Comparison of ENCODE assay signal across 13 mouse cellular contexts in the genomic region with DNA sequence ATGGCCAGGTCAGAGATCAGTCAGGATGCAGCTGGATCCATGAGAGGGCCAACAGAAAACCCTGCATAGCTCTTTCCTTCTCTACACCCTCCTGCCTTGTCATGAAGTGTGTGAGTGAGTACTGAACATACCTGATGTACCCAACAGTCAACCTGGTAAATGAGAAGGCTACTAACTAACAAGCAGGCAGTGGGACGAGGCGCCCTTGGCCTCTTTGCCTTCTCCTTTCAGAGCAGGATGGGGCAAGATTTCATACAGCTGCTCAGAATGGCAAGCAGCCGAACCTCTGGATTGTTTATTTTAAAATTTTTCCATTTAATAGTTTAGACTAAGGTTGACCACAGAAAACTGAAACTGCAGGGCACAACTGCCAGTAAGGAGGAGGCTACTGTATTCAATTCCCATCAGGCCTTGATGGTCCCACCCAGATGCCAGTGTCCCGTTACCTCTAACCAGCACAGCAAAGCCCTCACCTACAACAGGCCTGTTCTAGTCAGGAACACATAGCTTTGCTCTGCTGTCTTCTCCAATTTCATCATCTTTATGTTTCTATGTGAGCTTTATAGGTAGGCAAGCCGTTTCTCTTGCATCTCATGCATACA.
A peak's percentile ranks its signal among the peaks of the same experiment; 100 is the strongest.
DNase-seq lines count a peak whose midpoint lies in the region; ATAC-seq and TF ChIP-seq lines count a peak whose summit lies in the region.
"Had no signal": no experiment of that assay in that cellular context is flagged by ENCODE, and none has a peak within 500 bp of the region (broad histone marks: within the 10 kb centered on the region; RNA-seq: fewer than 3 reads in every experiment).

No protein-coding gene starts in this region.

- H3K27me3 ChIP-seq in hindbrain, embryonic 15.5 days: no peaks in the 10 kb centered on the region
- H3K27me3 ChIP-seq in hindbrain, embryonic 11.5 days (ENCODE audit: control insufficient read depth, insufficient read depth, low read length): no peaks in the 10 kb centered on the region
- H3K27me3 ChIP-seq in C2C12 (ENCODE audit: control insufficient read depth, insufficient read depth, insufficient read length): no peaks in the 10 kb centered on the region
- no peaks in the 10 kb centered on the region for H3K27me3 ChIP-seq in embryonic facial prominence, embryonic 15.5 days

- intact Hi-C loops in heart, postnatal 14 days (cut with DNase I): no loop called here

- no peaks in the 10 kb centered on the region for H3K79me2 ChIP-seq in C2C12 (ENCODE audit: control insufficient read depth, insufficient read depth)

- 0 out of 2 replicates have a peak overlapping the region, but pooled peaks have one; percentile 46 for H3K27ac ChIP-seq in hindbrain, embryonic 15.5 days (replicated peaks)
- no peak overlapping the region for H3K27ac ChIP-seq in hindbrain, embryonic 11.5 days (ENCODE audit: low read depth, low read length)
- peak overlapping the region; percentile 56; the same call in 1 of the 2 replicates for H3K27ac ChIP-seq in embryonic facial prominence, embryonic 15.5 days (replicated peaks)
- H3K27ac ChIP-seq: kidney, postnatal 0 days; liver, embryonic 14.5 days had no signal

- DNase-seq in hindbrain, embryonic 11.5 days (ENCODE audit: low spot score): no peak
- DNase-seq in lung, postnatal 25 days (ENCODE audit: low spot score): peak; percentile 33
- DNase-seq in embryo, embryonic 10 days (ENCODE audit: low spot score): no peak
- no peak for DNase-seq in ovary, postnatal 10 days (ENCODE audit: low spot score)
- DNase-seq in heart, postnatal 14 days: no peak
- DNase-seq: adrenal gland, postnatal 14 days; cerebellum, adult 11 months; gastrocnemius, postnatal 25 days had no signal

- H3K79me3 ChIP-seq in C2C12 (ENCODE audit: low read depth): no peaks in the 10 kb centered on the region

- H3K9ac ChIP-seq in hindbrain, embryonic 15.5 days: no peak overlapping the region
- H3K9ac ChIP-seq in hindbrain, embryonic 11.5 days (ENCODE audit: low read depth, low read length): no peak overlapping the region
- H3K9ac ChIP-seq in embryonic facial prominence, embryonic 15.5 days: no peak overlapping the region
- H3K9ac ChIP-seq: liver, embryonic 14.5 days had no signal

- WGBS in hindbrain, embryonic 15.5 days: 90% methylated on average over 5 of the region's 5 CpGs
- 94% methylated on average over 5 of the region's 5 CpGs for WGBS in hindbrain, embryonic 11.5 days
- 69% methylated on average over 5 of the region's 5 CpGs for WGBS in embryonic facial prominence, embryonic 15.5 days

- H3K36me3 ChIP-seq in hindbrain, embryonic 15.5 days: peaks cover 26% of the 10 kb centered on the region
- H3K36me3 ChIP-seq in hindbrain, embryonic 11.5 days (ENCODE audit: control insufficient read depth, insufficient read depth, low read length): 0 out of 2 replicates have a peak, but pooled peaks cover 3% of the 10 kb centered on the region
- peaks cover 2% of the 10 kb centered on the region for H3K36me3 ChIP-seq in C2C12 (ENCODE audit: control insufficient read depth, insufficient read depth)
- H3K36me3 ChIP-seq in embryonic facial prominence, embryonic 15.5 days: peaks cover 21% of the 10 kb centered on the region

- TF ChIP-seq CTCF in C2C12 (IDR thresholded peaks at IDR 0.05; ENCODE audit: control insufficient read depth, insufficient read depth, insufficient read length): no peak

- no peaks in the 10 kb centered on the region for H3K9me3 ChIP-seq in hindbrain, embryonic 15.5 days
- no peaks in the 10 kb centered on the region for H3K9me3 ChIP-seq in hindbrain, embryonic 11.5 days (ENCODE audit: control insufficient read depth, low read length)
- H3K9me3 ChIP-seq in embryonic facial prominence, embryonic 15.5 days (replicated peaks): no peaks in the 10 kb centered on the region

- peaks cover 14% of the 10 kb centered on the region for H3K4me1 ChIP-seq in hindbrain, embryonic 15.5 days (replicated peaks)
- H3K4me1 ChIP-seq in hindbrain, embryonic 11.5 days (replicated peaks; ENCODE audit: control insufficient read depth, insufficient read depth, low read length): no peaks in the 10 kb centered on the region
- H3K4me1 ChIP-seq in embryonic facial prominence, embryonic 15.5 days: peaks cover 12% of the 10 kb centered on the region; the same call in 1 of the 2 replicates

- H3K4me2 ChIP-seq in hindbrain, embryonic 15.5 days: no peak overlapping the region
- no peak overlapping the region for H3K4me2 ChIP-seq in hindbrain, embryonic 11.5 days (replicated peaks; ENCODE audit: low read depth, low read length)
- no peak overlapping the region for H3K4me2 ChIP-seq in embryonic facial prominence, embryonic 15.5 days (replicated peaks)

- H3ac ChIP-seq in C2C12 (ENCODE audit: control insufficient read depth, insufficient read length, low read depth): no peak overlapping the region

- no peak overlapping the region for H3K4me3 ChIP-seq in hindbrain, embryonic 15.5 days
- no peak overlapping the region for H3K4me3 ChIP-seq in hindbrain, embryonic 11.5 days (ENCODE audit: low read depth, low read length)
- H3K4me3 ChIP-seq in C2C12 (ENCODE audit: insufficient read depth, poor library complexity, severe bottlenecking): no peak overlapping the region
- no peak overlapping the region for H3K4me3 ChIP-seq in embryonic facial prominence, embryonic 15.5 days (replicated peaks)

- ATAC-seq in hindbrain, embryonic 15.5 days (ENCODE audit: low FRiP score, low read depth): no peak
- ATAC-seq in hindbrain, embryonic 11.5 days (ENCODE audit: low FRiP score): no peak
- no peak; the same call in 1 of the 2 replicates for ATAC-seq in embryonic facial prominence, embryonic 15.5 days (ENCODE audit: insufficient number of reproducible peaks, low FRiP score, low TSS enrichment, low read depth)

TF ChIP-seq in C2C12, 6 proteins besides CTCF, POLR2A, EP300 and RAD21:
- TF ChIP-seq FOSL1 (IDR thresholded peaks at IDR 0.05; ENCODE audit: insufficient read depth, low read length, poor library complexity, severe bottlenecking) (no peak), MYOG (IDR thresholded peaks at IDR 0.05; ENCODE audit: control insufficient read depth, extremely low read depth, insufficient read length) (no peak), MYOD1 (IDR thresholded peaks at IDR 0.05; ENCODE audit: control insufficient read depth, insufficient read length, low read depth) (peak; percentile 1), MAX (IDR thresholded peaks at IDR 0.05) (no peak), CEBPB (IDR thresholded peaks at IDR 0.05; ENCODE audit: low read depth) (no peak), USF1 (IDR thresholded peaks at IDR 0.05; ENCODE audit: low read depth) (no peak)
